Mouse (Mus musculus) thymus, postnatal 0 days (tissue): ENCODE measurements around the gene Npff. TPM values are rescaled to one million over a fixed set of nuclear protein-coding genes. Genes with fewer than 3 reads are reported as not detected.

ENCODE experiments used
- DNase-seq: peaks from one replicate; pipeline ENCODE4 v3.0.0-alpha.2; 2015; ENCODE audit warnings: low spot score
- polyA plus RNA-seq: library from polyadenylated mRNA; unstranded; fragments of >200 nt; fragmentation: Nextera tagmentation; extraction: Ambion mirVana; gene quantifications from 2 replicates; pipeline ENCODE4 v1.2.1, GENCODE M21; 2015

Gene Npff
- polyA plus RNA-seq, 1 experiment from 2014 or later, result 3.9 TPM

DNA sequence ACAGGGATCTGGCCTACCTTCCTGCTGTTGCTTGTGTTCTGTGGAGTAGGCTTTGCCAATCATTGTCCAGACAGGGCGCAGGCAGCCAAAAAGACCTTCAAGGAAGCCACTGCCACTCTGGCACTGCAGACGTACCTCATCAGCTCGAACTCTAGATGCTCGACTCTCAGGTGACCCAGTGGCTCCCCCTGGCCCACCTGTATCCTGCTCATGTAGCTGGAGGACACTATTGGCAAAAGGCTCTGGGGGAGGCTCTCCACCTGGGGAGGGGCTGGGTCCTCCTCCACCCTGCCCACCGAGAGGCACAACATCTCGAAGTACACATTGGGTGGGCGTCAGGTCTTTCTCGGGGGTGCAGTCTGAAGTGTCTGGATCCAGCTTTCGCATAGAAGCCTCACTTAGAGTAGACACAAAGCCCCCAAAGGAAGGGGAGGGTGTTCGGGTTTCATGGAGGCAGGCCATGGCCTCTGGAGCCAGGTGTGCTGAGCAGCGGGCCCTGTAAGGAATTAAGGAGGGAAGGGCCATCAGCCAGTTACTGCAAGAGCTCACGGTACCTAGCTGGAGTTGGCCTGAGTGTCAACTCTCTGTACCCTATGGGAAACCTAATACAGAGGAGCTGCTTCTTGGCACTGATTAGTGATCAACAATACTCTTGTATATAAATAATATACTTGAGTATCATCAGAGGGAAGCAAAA, 19.5 kb downstream of the Npff start:
- no peak for DNase-seq

DNA sequence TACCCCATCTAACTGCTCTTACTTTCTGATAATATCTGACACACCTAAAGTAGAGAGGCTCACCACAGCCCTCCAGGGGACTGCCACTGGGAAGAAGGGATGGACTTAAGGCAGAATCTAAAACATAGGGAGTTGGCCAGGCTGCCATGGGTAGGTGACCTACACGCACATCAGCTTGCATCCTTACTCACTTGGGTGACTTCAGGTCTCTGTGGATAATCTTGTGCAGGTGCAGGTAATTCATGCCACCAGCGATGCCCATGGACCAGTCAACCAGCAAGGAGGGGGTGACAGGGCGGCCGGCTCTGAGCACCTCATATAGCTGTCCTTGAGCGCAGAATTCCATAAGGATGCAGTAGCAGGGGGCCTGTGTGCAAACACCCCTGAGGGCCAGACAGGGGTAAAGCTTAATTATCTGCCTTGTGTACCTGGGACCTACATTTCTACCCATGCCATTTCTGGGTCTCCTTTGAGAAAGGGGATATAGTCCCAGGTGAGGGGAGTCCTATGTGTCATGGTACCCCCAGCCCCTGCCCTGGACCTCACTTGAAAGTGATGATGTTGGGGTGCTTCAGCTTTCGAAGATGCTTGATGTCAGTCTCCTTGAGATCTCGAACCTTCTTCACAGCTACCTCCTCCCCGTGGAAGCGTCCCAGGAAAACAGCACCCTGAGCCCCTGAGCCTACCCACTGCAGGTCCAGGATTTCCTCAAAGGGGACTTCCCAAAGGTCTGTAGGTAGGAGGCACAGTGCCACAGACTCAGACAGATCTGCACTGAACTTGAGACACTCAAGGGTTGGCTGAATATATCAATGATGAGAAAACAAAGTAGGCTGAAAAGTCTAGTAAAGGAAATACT, 20.6 kb downstream of the Npff start:
- DNase-seq, result no peak

DNA sequence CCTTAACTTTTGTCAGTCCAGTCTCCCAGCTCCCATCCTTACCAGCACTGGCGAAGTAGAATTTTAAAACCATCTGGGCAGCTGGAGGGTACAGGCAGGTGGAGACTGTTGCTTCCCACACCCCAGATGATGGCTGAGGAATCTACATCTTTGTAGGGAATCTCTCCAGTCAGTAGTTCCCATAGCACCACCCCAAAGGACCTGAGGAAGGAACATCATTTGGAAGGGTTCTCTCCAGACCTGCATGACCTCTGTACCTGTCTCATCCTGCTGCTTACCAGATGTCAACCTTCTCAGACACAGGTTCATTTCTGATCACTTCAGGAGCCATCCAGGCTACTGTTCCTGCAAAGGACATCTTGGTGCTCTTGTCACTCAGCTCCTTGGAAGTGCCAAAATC, 21.3 kb downstream of the Npff start, which contains the start of gene Gm10337:
TSS of gene Gm10337 (plus strand) at position 276 of the 400 bp plus-strand sequence.
- no peak for DNase-seq

DNA sequence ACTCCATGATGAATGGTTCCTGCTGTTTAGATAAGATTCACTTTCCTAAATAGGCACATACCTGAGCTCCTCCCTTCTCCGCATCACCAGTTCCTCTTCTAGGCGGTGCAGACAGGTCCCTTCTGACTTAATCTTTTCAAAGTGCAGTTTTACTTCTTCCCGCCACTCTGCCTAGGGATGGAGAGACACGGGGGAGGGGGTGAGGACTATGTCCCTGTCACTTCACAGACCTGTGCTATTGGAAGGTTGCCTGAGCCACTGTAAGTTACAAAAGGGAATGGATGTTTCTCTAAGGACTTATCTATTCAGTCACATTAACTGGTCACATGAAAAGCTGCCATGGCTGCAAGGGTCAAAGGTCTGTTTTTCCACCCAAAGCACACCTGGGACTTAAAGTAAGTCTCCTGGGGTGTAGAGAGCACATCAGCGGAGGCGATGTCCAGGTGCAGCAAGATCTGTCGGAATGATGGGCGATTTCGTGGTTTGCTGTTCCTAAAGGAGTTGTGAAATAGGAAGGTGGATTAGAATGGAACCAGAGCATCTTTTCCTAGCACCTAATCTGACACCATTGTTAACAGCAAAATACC, 22.4 kb downstream of the Npff start:
- no peak for DNase-seq

DNA sequence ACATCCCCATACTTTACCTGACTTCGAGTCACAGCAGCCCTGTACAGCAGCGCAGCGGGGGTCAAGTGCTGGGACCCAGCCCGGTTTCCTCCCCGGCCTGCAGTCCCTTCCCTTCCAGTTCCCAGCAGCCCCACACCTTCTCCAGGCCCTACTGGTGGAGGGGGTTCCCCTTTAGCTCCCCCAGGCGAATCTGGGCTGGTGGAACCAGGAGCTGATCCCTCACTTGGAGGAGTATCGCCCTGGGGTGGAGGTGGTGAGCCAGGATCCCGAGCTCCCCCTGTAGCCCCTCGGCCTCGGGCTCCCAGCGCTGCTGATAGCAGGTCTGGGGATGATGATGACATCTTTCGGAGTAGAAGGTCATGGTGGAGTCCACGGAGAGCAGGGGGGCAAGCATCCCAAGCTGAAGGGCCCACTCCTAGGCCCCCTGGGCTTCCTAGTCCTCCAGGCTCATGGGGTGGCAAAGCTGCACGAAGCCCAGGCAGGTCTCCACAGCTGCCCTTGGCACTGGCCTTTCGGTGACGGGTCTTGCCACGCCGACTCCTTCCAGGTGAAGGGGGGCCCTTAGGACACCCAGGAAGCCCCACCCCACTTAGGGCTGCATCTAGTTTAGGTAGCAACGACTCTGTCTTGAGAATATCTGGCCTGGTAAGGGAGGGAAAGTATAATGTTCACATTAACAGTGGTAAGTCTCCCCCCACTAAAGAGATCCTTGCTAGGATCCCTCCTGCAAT, 23.5 kb downstream of the Npff start:
- no peak for DNase-seq

DNA sequence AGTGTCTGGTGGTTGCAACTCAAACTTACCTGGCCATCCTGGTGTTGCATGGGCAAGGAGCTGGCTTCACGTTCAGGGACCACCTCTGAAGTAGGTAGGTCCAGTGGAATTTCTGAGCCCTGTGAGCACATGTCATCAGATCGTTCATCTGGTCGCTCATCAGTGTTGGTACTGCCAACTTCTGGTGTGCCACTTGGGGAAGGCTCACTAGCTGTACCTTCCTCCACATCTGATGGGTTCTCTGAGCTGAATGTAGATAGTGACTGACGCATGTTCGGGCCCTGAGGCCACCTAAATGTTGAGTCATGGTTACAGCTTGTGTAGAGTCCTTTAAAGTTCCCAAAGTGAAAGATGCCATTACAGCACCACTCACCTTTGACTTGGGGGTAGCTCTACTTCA, 24.3 kb downstream of the Npff start:
- DNase-seq, result no peak

DNA sequence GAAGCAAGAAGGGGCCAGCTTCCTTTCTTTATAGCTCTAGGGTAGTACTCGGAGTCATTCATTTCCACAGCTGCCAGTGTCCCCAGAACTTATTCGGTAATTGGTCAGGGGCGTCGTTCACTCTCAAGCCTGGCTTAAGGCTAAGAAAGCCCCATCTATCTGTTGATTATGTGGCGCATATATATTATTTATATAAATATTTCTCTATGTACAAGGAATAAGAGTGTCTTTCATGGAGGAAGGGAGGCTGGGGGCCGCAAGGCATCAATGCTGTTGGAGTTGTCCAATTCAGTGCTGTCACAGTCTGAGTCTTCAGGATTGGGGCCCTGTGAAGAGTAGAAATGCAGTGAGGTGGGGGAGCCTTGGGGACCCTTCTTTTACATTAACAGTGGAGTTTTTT, 24.9 kb downstream of the Npff start:
- DNase-seq, result no peak

DNA sequence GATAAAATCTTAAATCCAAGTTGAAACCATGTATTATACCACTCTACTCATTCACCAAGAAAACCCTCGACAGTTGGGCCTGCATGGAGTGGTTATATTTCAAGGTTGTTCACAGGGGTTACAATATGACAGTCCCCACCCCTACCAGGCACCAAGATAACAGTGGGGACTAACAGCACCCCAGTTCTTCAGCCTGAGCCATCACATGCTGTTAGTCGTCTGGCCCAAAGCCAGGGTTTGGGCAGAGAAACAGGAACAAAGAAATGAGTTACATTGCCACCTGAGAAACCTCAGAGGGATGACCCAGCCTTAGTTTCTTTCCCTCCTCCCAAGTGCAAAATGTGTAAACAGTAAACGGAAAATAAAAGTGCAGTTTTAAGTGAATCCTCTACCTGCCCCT, 25.4 kb downstream of the Npff start:
- DNase-seq, result no peak

DNA sequence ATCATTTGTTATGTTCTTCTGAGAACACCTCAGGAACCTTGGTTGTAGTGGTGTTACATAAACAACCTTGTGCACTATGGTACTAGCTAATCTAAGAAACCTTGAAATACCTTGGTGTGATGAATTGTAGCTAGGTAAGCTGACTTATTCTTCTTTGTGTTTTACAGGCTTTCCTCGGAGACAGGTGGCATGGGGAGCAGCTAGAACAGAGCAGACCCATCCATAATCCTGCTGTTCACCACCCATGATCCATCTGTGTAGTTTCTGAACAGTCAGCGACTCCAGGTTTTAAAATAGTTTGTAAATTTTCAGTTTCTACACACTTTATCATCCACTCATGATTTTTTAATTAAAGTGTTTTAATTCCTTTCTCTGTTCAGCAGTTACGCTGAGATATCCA, 26.4 kb downstream of the Npff start:
- no peak for DNase-seq

DNA sequence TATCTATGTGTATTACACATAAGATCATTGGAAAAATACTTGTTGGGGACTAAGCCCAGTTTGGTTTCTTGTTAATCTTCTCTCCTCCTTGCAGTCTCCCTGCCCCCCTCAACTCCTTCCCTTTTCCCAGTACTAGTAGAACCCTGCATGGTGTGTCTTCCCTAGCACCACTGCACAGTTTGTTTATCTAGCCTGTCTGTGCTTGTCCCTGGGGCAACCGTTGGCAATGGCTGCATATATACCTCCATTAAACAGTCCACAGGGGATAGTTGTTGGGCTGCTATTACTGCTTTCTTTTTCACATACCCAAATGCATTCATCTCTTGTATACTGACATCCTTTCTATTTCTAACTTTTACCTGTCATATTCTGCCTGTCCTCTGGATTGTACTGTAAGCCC, 37.1 kb downstream of the Npff start:
- no peak for DNase-seq

DNA sequence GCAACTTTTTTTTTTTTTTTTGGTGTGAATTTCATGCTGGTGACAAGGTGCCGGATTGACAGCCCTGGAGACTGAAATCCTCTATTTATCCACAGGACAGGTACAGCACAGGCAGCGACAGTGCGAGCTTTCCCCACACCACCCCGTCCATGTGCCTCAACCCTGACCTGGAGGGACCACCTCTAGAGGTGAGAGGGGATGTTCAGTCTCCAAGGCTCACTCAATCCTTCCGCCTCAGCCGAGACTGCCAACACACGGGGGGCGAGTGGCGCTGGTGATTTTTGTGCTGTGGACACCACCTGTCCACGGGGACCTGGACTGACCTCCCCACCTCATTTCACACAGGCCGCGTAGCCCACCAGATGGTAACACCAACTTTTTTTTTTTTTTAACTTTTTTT, 38.9 kb downstream of the Npff start:
- DNase-seq, result no peak

DNA sequence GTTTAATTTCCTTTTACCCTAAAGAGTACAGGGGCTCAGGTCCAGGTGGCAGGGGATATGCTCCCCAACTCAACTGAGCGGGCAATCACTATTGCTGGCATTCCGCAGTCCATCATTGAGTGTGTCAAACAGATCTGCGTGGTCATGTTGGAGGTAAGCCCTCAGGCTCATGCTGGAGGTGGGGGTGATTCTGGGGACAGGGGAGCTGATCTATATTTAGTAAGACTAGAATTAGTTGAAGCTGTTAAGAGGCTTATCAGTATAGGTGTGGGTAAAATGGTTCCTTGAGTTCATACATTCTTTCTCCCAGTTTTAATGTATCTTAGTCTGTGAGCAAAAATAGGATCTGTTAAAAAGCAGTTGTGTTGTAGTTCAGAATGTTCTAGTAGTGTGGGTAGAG, 41.6 kb downstream of the Npff start:
- DNase-seq, result no peak

DNA sequence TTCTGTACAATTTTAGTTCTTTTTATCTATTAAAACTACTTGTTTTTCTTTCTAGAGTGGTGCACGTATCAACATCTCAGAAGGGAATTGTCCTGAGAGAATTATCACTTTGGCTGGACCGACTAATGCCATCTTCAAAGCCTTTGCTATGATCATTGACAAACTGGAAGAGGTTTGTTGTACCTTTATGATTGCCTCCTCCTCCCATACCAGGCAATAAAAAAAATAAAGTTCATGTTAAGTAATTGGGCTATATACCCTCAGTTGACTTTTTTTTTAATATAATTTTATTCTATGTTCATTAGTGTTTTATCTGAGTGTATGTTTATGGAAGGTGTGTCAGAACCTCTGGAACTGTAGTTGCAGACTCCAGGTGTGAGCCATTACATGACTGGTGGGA, 50.2 kb downstream of the Npff start:
- DNase-seq, result no peak

Other genes starting within 250 kb of the Npff start
- gene Mfsd5, start 245.5 kb downstream of the Npff start, polyA plus RNA-seq, result 53.5 and 55.1 TPM in 2 replicates
- gene Espl1, start 228.7 kb downstream of the Npff start, polyA plus RNA-seq, result 17.7 and 18.0 TPM in 2 replicates
- 446 and 454 TPM in 2 replicates for gene Pfdn5, start 198.8 kb downstream of the Npff start, polyA plus RNA-seq
- gene Myg1, start 193.2 kb downstream of the Npff start, polyA plus RNA-seq, result 94.7 and 107 TPM in 2 replicates
- gene Aaas, start 174.2 kb downstream of the Npff start, polyA plus RNA-seq, result 56.8 and 61.7 TPM in 2 replicates
- gene Sp7, start 157.8 kb downstream of the Npff start, polyA plus RNA-seq, result 0.10 and 0.13 TPM in 2 replicates
- 9.7 and 10.9 TPM in 2 replicates for gene Sp1, start 118.8 kb downstream of the Npff start, polyA plus RNA-seq
- 1.8 and 2.1 TPM in 2 replicates for gene Amhr2, start 79.6 kb downstream of the Npff start, polyA plus RNA-seq
- 88.9 and 90.3 TPM in 2 replicates for gene Prr13, start 65.9 kb downstream of the Npff start, polyA plus RNA-seq
- gene Pcbp2, start 54.4 kb downstream of the Npff start, polyA plus RNA-seq, result 263 and 265 TPM in 2 replicates
- 2.0 TPM in 1 of 2 replicates, not detected in the other for gene Gm10337, start 21.2 kb downstream of the Npff start, polyA plus RNA-seq
- gene Map3k12, start 7.9 kb downstream of the Npff start, polyA plus RNA-seq, result 4.1 and 4.2 TPM in 2 replicates
- gene Tarbp2, start 6.8 kb downstream of the Npff start, polyA plus RNA-seq, result 65.5 and 66.3 TPM in 2 replicates
- not detected in 2 replicates for gene Gm28047, start 100.1 kb upstream of the Npff start, polyA plus RNA-seq
- 18.1 and 21.8 TPM in 2 replicates for gene Atf7, start 100.5 kb upstream of the Npff start, polyA plus RNA-seq
- gene Atp5g2, start 147.4 kb upstream of the Npff start, polyA plus RNA-seq, result 76.9 and 85.0 TPM in 2 replicates
- 55.9 and 58.4 TPM in 2 replicates for gene Calcoco1, start 197.2 kb upstream of the Npff start, polyA plus RNA-seq